20 mouse cellular contexts compared by ENCODE assay signal in the genomic region with DNA sequence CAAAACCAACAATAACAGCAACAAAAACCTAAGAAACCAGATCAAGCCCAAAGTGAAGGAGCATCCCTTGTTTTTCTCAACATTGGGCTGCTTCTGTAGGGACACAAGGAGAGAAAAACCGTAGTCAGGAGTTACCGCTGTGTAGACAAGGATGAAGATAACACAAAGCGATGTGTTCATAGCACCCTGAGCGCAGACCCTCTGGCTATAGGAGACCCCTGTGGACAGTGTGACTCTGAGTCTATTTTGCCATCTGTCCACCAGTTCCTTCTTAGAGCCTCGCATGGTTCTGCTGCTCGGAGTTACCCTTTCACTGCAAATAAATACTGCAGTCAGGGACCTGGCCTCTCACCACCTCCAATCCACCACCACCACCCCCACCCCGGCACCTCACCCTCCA.
DNase-seq lines count a peak whose midpoint lies in the region; ATAC-seq lines count a peak whose summit lies in the region.
"Had no signal": no experiment of that assay in that cellular context is flagged by ENCODE, and none has a peak within 500 bp of the region (broad histone marks: within the 10 kb centered on the region; RNA-seq: fewer than 3 reads in every experiment).

No protein-coding gene starts in this region.

- H3K4me1 ChIP-seq in hindbrain, embryonic 16.5 days (ENCODE audit: control insufficient read depth, insufficient read depth, low read depth, low read length), result no peaks in the 10 kb centered on the region
- H3K4me1 ChIP-seq in hindbrain, embryonic 14.5 days (replicated peaks; ENCODE audit: control insufficient read depth, insufficient read depth, low read length), result no peaks in the 10 kb centered on the region
- H3K4me1 ChIP-seq in kidney, embryonic 16.5 days (ENCODE audit: insufficient read depth, low read length), result peaks cover 4% of the 10 kb centered on the region
- H3K4me1 ChIP-seq: forebrain, embryonic 15.5 days had no signal

- 78% methylated on average over 7 of the region's 7 CpGs for WGBS in hindbrain, embryonic 16.5 days
- WGBS in hindbrain, embryonic 14.5 days, result 81% methylated on average over 7 of the region's 7 CpGs
- WGBS in kidney, embryonic 16.5 days, result 73% methylated on average over 7 of the region's 7 CpGs

- peak; percentile 76 for ATAC-seq in hindbrain, embryonic 16.5 days
- ATAC-seq in hindbrain, embryonic 14.5 days (ENCODE audit: low FRiP score), result no peak
- ATAC-seq in kidney, embryonic 16.5 days (ENCODE audit: low FRiP score, low TSS enrichment), result no peak
- ATAC-seq: CD4-positive, CD25-positive, alpha-beta regulatory T cell, adult 4 months; forebrain, embryonic 15.5 days; intestine, postnatal 0 days; midbrain, embryonic 16.5 days had no signal

- no peaks in the 10 kb centered on the region for H3K36me3 ChIP-seq in hindbrain, embryonic 16.5 days (ENCODE audit: control insufficient read depth, insufficient read depth, low read length)
- H3K36me3 ChIP-seq in hindbrain, embryonic 14.5 days (replicated peaks; ENCODE audit: control insufficient read depth, insufficient read depth), result no peaks in the 10 kb centered on the region
- H3K36me3 ChIP-seq in kidney, embryonic 16.5 days (ENCODE audit: insufficient read depth, low read length), result no peaks in the 10 kb centered on the region
- H3K36me3 ChIP-seq: embryonic facial prominence, embryonic 15.5 days; forebrain, embryonic 15.5 days had no signal

- H3K9ac ChIP-seq in hindbrain, embryonic 16.5 days (ENCODE audit: low read depth, low read length), result no peak overlapping the region
- H3K9ac ChIP-seq in hindbrain, embryonic 14.5 days, result no peak overlapping the region
- no peak overlapping the region for H3K9ac ChIP-seq in kidney, embryonic 16.5 days (replicated peaks; ENCODE audit: low read length)
- H3K9ac ChIP-seq: embryonic facial prominence, embryonic 15.5 days; forebrain, embryonic 15.5 days; liver, embryonic 14.5 days; lung, embryonic 14.5 days had no signal

- H3K9me3 ChIP-seq in hindbrain, embryonic 16.5 days (ENCODE audit: control insufficient read depth, low read length), result peaks cover 2% of the 10 kb centered on the region; the same call in 1 of the 2 replicates
- H3K9me3 ChIP-seq in hindbrain, embryonic 14.5 days (ENCODE audit: control insufficient read depth, low read length), result 0 out of 2 replicates have a peak, but pooled peaks cover 4% of the 10 kb centered on the region
- no peaks in the 10 kb centered on the region for H3K9me3 ChIP-seq in kidney, embryonic 16.5 days (ENCODE audit: low read length)
- H3K9me3 ChIP-seq: embryonic facial prominence, embryonic 15.5 days; forebrain, embryonic 15.5 days had no signal

- no peak overlapping the region for H3K4me2 ChIP-seq in hindbrain, embryonic 16.5 days (ENCODE audit: low read length)
- no peak overlapping the region for H3K4me2 ChIP-seq in hindbrain, embryonic 14.5 days (replicated peaks)
- H3K4me2 ChIP-seq in kidney, embryonic 16.5 days (replicated peaks; ENCODE audit: low read depth, low read length), result no peak overlapping the region
- H3K4me2 ChIP-seq: embryonic facial prominence, embryonic 15.5 days; forebrain, embryonic 15.5 days; lung, embryonic 14.5 days had no signal

- H3K27ac ChIP-seq in hindbrain, embryonic 16.5 days (ENCODE audit: low read depth, low read length), result no peak overlapping the region
- no peak overlapping the region for H3K27ac ChIP-seq in hindbrain, embryonic 14.5 days
- no peak overlapping the region for H3K27ac ChIP-seq in kidney, embryonic 16.5 days (ENCODE audit: low read length)
- H3K27ac ChIP-seq: embryonic facial prominence, embryonic 15.5 days; forebrain, embryonic 15.5 days; heart, adult 2 months; liver, embryonic 14.5 days had no signal

- no peak overlapping the region for H3K4me3 ChIP-seq in hindbrain, embryonic 16.5 days (ENCODE audit: low read length)
- no peak overlapping the region for H3K4me3 ChIP-seq in hindbrain, embryonic 14.5 days (replicated peaks; ENCODE audit: low read length)
- H3K4me3 ChIP-seq in kidney, embryonic 16.5 days (ENCODE audit: low read length), result no peak overlapping the region
- H3K4me3 ChIP-seq: embryonic facial prominence, embryonic 15.5 days; forebrain, embryonic 15.5 days; heart, adult 2 months had no signal

- DNase-seq in hindbrain, embryonic 14.5 days (ENCODE audit: low spot score), result no peak
- DNase-seq in cerebellum, adult 11 months, result peak; percentile 28
- DNase-seq in cerebellum, adult 9-11 months, result peak; percentile 69
- DNase-seq in retina, postnatal 1 day, result peak; percentile 55
- DNase-seq in lung, postnatal 4 days, result no peak
- DNase-seq: adrenal gland, postnatal 25 days; gastrocnemius, postnatal 14 days; heart, adult 2 months; heart, postnatal 4 days; kidney, postnatal 36 days; lung, embryonic 14.5 days; thymus, adult 2 months had no signal

- no peaks in the 10 kb centered on the region for H3K27me3 ChIP-seq in hindbrain, embryonic 16.5 days (replicated peaks; ENCODE audit: control insufficient read depth, insufficient read depth, low read length)
- H3K27me3 ChIP-seq in hindbrain, embryonic 14.5 days (ENCODE audit: control insufficient read depth, insufficient read depth, low read length), result no peaks in the 10 kb centered on the region; the same call in 1 of the 2 replicates
- H3K27me3 ChIP-seq in kidney, embryonic 16.5 days (ENCODE audit: insufficient read depth, low read length), result no peaks in the 10 kb centered on the region
- H3K27me3 ChIP-seq: embryonic facial prominence, embryonic 15.5 days; forebrain, embryonic 15.5 days had no signal

Comparison
In these comparisons a context has a peak if more than half of its experiments do, and no peak if none do; other contexts are left out.
1. DNase-seq: peak in cerebellum, adult 11 months (single experiment), cerebellum, adult 9-11 months (single experiment) and retina, postnatal 1 day (single experiment); none in hindbrain, embryonic 14.5 days (single experiment) and lung, postnatal 4 days (0 of 2).